Comparison of ENCODE assay signal across 37 mouse cellular contexts in the genomic region with DNA sequence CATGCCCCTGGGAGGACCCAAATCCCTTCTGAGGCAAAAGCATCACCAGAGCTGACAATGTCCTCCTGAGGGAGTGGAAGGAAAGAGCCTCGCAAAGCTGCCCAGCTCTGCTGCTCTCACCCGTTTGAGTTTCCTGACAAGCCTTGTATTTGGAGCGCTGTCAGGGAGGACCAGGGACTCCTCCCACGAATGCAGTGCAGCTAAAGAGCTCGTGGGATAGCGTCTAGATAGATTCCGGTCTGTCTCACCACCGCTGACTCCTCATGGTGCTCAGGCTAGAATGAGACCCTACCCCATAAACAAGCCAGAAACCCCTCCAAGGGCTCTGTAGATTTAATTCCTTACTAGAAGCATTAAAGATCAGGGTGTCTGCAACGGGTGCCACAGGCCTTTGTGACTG. TPM values are rescaled to one million over a fixed set of nuclear protein-coding genes. Genes with fewer than 3 reads are reported as not detected.
DNase-seq lines count a peak whose midpoint lies in the region; ATAC-seq and TF ChIP-seq lines count a peak whose summit lies in the region.
"Had no signal": no experiment of that assay in that cellular context is flagged by ENCODE, and none has a peak within 500 bp of the region (broad histone marks: within the 10 kb centered on the region; RNA-seq: fewer than 3 reads in every experiment).

No protein-coding gene starts in this region.

- 2% methylated on average over 9 of the region's 9 CpGs for whole genome bisulfite sequencing in hindbrain, embryonic 11.5 days
- WGBS in hindbrain, postnatal 0 days: 5% methylated on average over 9 of the region's 9 CpGs
- 2% methylated on average over 9 of the region's 9 CpGs for WGBS in embryonic facial prominence, embryonic 10.5 days
- 5% methylated on average over 9 of the region's 9 CpGs for WGBS in embryonic facial prominence, embryonic 14.5 days
- WGBS in stomach, embryonic 15.5 days: 10% methylated on average over 9 of the region's 9 CpGs
- WGBS in kidney, adult 2 months: 8% methylated on average over 9 of the region's 9 CpGs

- peaks cover under 1% of the 10 kb centered on the region; the same call in 1 of the 2 replicates for H3K4me1 ChIP-seq in hindbrain, embryonic 11.5 days (replicated peaks; ENCODE audit: control insufficient read depth, insufficient read depth, low read length)
- H3K4me1 ChIP-seq in hindbrain, postnatal 0 days (ENCODE audit: insufficient read depth, low read length): no peaks in the 10 kb centered on the region
- H3K4me1 ChIP-seq in embryonic facial prominence, embryonic 10.5 days: peaks cover 60% of the 10 kb centered on the region
- H3K4me1 ChIP-seq in embryonic facial prominence, embryonic 14.5 days (ENCODE audit: control insufficient read depth, insufficient read depth, low read length): peaks cover 13% of the 10 kb centered on the region
- H3K4me1 ChIP-seq in stomach, embryonic 15.5 days: peaks cover 24% of the 10 kb centered on the region
- no peaks in the 10 kb centered on the region; the same call in 1 of the 2 replicates for H3K4me1 ChIP-seq in kidney, adult 2 months (ENCODE audit: control insufficient read depth, insufficient read depth, low read length)

- peaks cover 81% of the 10 kb centered on the region for H3K27me3 ChIP-seq in hindbrain, embryonic 11.5 days (ENCODE audit: control insufficient read depth, insufficient read depth, low read length)
- H3K27me3 ChIP-seq in hindbrain, postnatal 0 days (ENCODE audit: insufficient read depth, low read length): peaks cover 67% of the 10 kb centered on the region
- H3K27me3 ChIP-seq in embryonic facial prominence, embryonic 10.5 days (replicated peaks; ENCODE audit: low read depth, poor library complexity, severe bottlenecking): peaks cover 97% of the 10 kb centered on the region
- peaks cover 73% of the 10 kb centered on the region for H3K27me3 ChIP-seq in embryonic facial prominence, embryonic 14.5 days (replicated peaks; ENCODE audit: control insufficient read depth, insufficient read depth, low read length)
- peaks cover 32% of the 10 kb centered on the region for H3K27me3 ChIP-seq in stomach, embryonic 15.5 days (replicated peaks)
- peaks cover 8% of the 10 kb centered on the region for H3K27me3 ChIP-seq in kidney, adult 2 months (replicated peaks; ENCODE audit: control insufficient read depth, insufficient read depth, low read length)

- no peaks in the 10 kb centered on the region for H3K36me3 ChIP-seq in hindbrain, embryonic 11.5 days (ENCODE audit: control insufficient read depth, insufficient read depth, low read length)
- H3K36me3 ChIP-seq in hindbrain, postnatal 0 days (ENCODE audit: insufficient read depth, low read length): no peaks in the 10 kb centered on the region
- no peaks in the 10 kb centered on the region for H3K36me3 ChIP-seq in embryonic facial prominence, embryonic 10.5 days (replicated peaks)
- no peaks in the 10 kb centered on the region for H3K36me3 ChIP-seq in embryonic facial prominence, embryonic 14.5 days (ENCODE audit: control insufficient read depth, insufficient read depth, low read length)
- H3K36me3 ChIP-seq in stomach, embryonic 15.5 days: no peaks in the 10 kb centered on the region
- H3K36me3 ChIP-seq in kidney, adult 2 months (ENCODE audit: control insufficient read depth, insufficient read depth, low read length): no peaks in the 10 kb centered on the region
- H3K36me3 ChIP-seq: embryonic facial prominence, embryonic 13.5 days; heart, embryonic 13.5 days had no signal

- H3K4me3 ChIP-seq in hindbrain, embryonic 11.5 days (ENCODE audit: low read depth, low read length): no peak overlapping the region
- no peak overlapping the region for H3K4me3 ChIP-seq in hindbrain, postnatal 0 days (ENCODE audit: low read length)
- H3K4me3 ChIP-seq in embryonic facial prominence, embryonic 10.5 days: no peak overlapping the region
- no peak overlapping the region for H3K4me3 ChIP-seq in embryonic facial prominence, embryonic 14.5 days (ENCODE audit: low read depth, low read length)
- peak overlapping the region; percentile 61; the same call in 1 of the 2 replicates for H3K4me3 ChIP-seq in stomach, embryonic 15.5 days (replicated peaks)
- no peak overlapping the region for H3K4me3 ChIP-seq in kidney, adult 2 months (ENCODE audit: insufficient read depth, low read depth, low read length)
- H3K4me3 ChIP-seq: erythroblast, embryonic 14.5 days; myocyte had no signal

- no peak for TF ChIP-seq POLR2A in kidney, adult 2 months (IDR thresholded peaks at IDR 0.05; ENCODE audit: low read depth, low read length)

- no peak for ATAC-seq in hindbrain, embryonic 11.5 days (ENCODE audit: low FRiP score)
- no peak for ATAC-seq in hindbrain, postnatal 0 days
- no peak for ATAC-seq in embryonic facial prominence, embryonic 14.5 days (ENCODE audit: low read depth)
- ATAC-seq in stomach, embryonic 15.5 days (ENCODE audit: insufficient read depth, low FRiP score, low read depth): no peak
- ATAC-seq: activated CD4-positive, CD25-positive, alpha-beta regulatory T cell, adult 4 months; intestine, embryonic 16.5 days; midbrain, embryonic 16.5 days had no signal

- no peak overlapping the region for H3K27ac ChIP-seq in hindbrain, embryonic 11.5 days (ENCODE audit: low read depth, low read length)
- H3K27ac ChIP-seq in hindbrain, postnatal 0 days: no peak overlapping the region
- H3K27ac ChIP-seq in embryonic facial prominence, embryonic 10.5 days (replicated peaks): no peak overlapping the region
- no peak overlapping the region for H3K27ac ChIP-seq in embryonic facial prominence, embryonic 14.5 days (replicated peaks; ENCODE audit: low read depth, low read length)
- H3K27ac ChIP-seq in stomach, embryonic 15.5 days: peak overlapping the region; percentile 49; the same call in 1 of the 2 replicates
- H3K27ac ChIP-seq in kidney, adult 2 months (ENCODE audit: insufficient read depth, low read depth, low read length): no peak overlapping the region
- H3K27ac ChIP-seq: embryonic facial prominence, embryonic 13.5 days; heart, embryonic 13.5 days; liver, embryonic 14.5 days; macrophage had no signal

- DNase-seq in hindbrain, embryonic 11.5 days (ENCODE audit: low spot score): peak; percentile 54
- DNase-seq in hindbrain, postnatal 0 days (ENCODE audit: low spot score): no peak
- DNase-seq in embryonic facial prominence, embryonic 10.5 days (ENCODE audit: low spot score): peak; percentile 32
- no peak for DNase-seq in embryonic facial prominence, embryonic 14.5 days (ENCODE audit: low spot score)
- DNase-seq in kidney, adult 2 months: no peak
- no peak for DNase-seq in right cerebral cortex, postnatal 10 days (ENCODE audit: low spot score in 2 of 2)
- DNase-seq: adrenal gland, postnatal 36 days; B cell, adult 2 months; gastrocnemius, postnatal 10 days; kidney, adult 9 months; kidney, postnatal 10 days; layer of hippocampus, postnatal 36 days; left cerebral cortex, postnatal 4 days; liver; lung, adult 2 months; lung, postnatal 10 days; right cerebral cortex, postnatal 25 days; spleen, adult 18-20 months had no signal

- no peaks in the 10 kb centered on the region for H3K9me3 ChIP-seq in hindbrain, embryonic 11.5 days (ENCODE audit: control insufficient read depth, low read length)
- H3K9me3 ChIP-seq in hindbrain, postnatal 0 days (ENCODE audit: low read length): no peaks in the 10 kb centered on the region
- H3K9me3 ChIP-seq in embryonic facial prominence, embryonic 10.5 days: no peaks in the 10 kb centered on the region
- no peaks in the 10 kb centered on the region for H3K9me3 ChIP-seq in embryonic facial prominence, embryonic 14.5 days (ENCODE audit: control insufficient read depth, low read length)
- H3K9me3 ChIP-seq in stomach, embryonic 15.5 days: no peaks in the 10 kb centered on the region
- H3K9me3 ChIP-seq: embryonic facial prominence, embryonic 13.5 days; heart, embryonic 13.5 days had no signal

- H3K9ac ChIP-seq in hindbrain, embryonic 11.5 days (ENCODE audit: low read depth, low read length): no peak overlapping the region
- H3K9ac ChIP-seq in hindbrain, postnatal 0 days (replicated peaks; ENCODE audit: low read length): no peak overlapping the region
- no peak overlapping the region for H3K9ac ChIP-seq in embryonic facial prominence, embryonic 14.5 days (ENCODE audit: low read depth, low read length)
- H3K9ac ChIP-seq in stomach, embryonic 15.5 days: no peak overlapping the region
- H3K9ac ChIP-seq: heart, embryonic 13.5 days; liver, embryonic 14.5 days had no signal

- H3K4me2 ChIP-seq in hindbrain, embryonic 11.5 days (replicated peaks; ENCODE audit: low read depth, low read length): no peak overlapping the region
- H3K4me2 ChIP-seq in hindbrain, postnatal 0 days (ENCODE audit: low read depth, low read length): no peak overlapping the region
- H3K4me2 ChIP-seq in embryonic facial prominence, embryonic 14.5 days (ENCODE audit: low read depth, low read length): 0 out of 2 replicates have a peak overlapping the region, but pooled peaks have one; percentile 73
- peak overlapping the region; percentile 38 for H3K4me2 ChIP-seq in stomach, embryonic 15.5 days

- TF ChIP-seq CTCF in hindbrain, postnatal 0 days (IDR thresholded peaks at IDR 0.05; ENCODE audit: low read depth): no peak
- no peak for TF ChIP-seq CTCF in kidney, adult 2 months (conservative IDR thresholded peaks at IDR 0.05; ENCODE audit: insufficient read depth, insufficient read length, low read depth, low read length)

RNA-seq across cellular contexts. Expression of gene Barx1, which starts 5.0 kb away (rescaled TPM):
- polyA plus RNA-seq in hindbrain, embryonic 11.5 days (2014; fragmentation: Nextera tagmentation; extraction: Ambion mirVana): 0.83 and 1.3 TPM in 2 replicates
- not detected in 2 replicates for total RNA-seq in hindbrain, postnatal 0 days (2014; rRNA removed)
- not detected in 2 replicates for polyA plus RNA-seq in hindbrain, postnatal 0 days (2015; fragmentation: Nextera tagmentation; extraction: Ambion mirVana)
- polyA plus RNA-seq in embryonic facial prominence, embryonic 10.5 days (2016; fragmentation: Nextera tagmentation; extraction: Ambion mirVana): 43.5 and 57.9 TPM in 2 replicates
- polyA plus RNA-seq in embryonic facial prominence, embryonic 14.5 days (2014; fragmentation: Nextera tagmentation; extraction: Ambion mirVana): 30.9 and 34.4 TPM in 2 replicates
- 173 and 204 TPM in 2 replicates for polyA plus RNA-seq in stomach, embryonic 15.5 days (2015; fragmentation: Nextera tagmentation; extraction: Ambion mirVana)
- polyA plus RNA-seq in kidney, adult 2 months (2012; rRNA removed): not detected in 2 replicates
- total RNA-seq: adrenal gland, adult 2 months; adrenal gland, postnatal 36 days; common myeloid progenitor, adult 5-6 weeks; gastrocnemius, postnatal 10 days; heart, adult 8-10 months; heart, postnatal 10 days; hematopoietic stem cell, adult 5-6 weeks; layer of hippocampus, postnatal 36 days; left cerebral cortex, postnatal 4 days; megakaryocyte-erythroid progenitor cell, adult 5-6 weeks had no signal
- polyA plus RNA-seq: activated CD4-positive, CD25-positive, alpha-beta regulatory T cell, adult 4 months; adrenal gland, adult 2 months; erythroblast, embryonic 14.5 days; gonadal fat pad, adult 2 months; large intestine, adult 2 months; macrophage; midbrain, embryonic 16.5 days; myocyte; neural tube, embryonic 14.5 days had no signal

RNA-seq across cellular contexts. Expression of gene Ptpdc1, which starts 32.3 kb away (rescaled TPM):
- polyA plus RNA-seq in hindbrain, embryonic 11.5 days (2014; fragmentation: Nextera tagmentation; extraction: Ambion mirVana): 12.2 and 12.5 TPM in 2 replicates
- total RNA-seq in hindbrain, postnatal 0 days (2014; rRNA removed): 16.3 and 30.8 TPM in 2 replicates
- 13.0 and 13.5 TPM in 2 replicates for polyA plus RNA-seq in hindbrain, postnatal 0 days (2015; fragmentation: Nextera tagmentation; extraction: Ambion mirVana)
- 7.7 and 10.5 TPM in 2 replicates for polyA plus RNA-seq in embryonic facial prominence, embryonic 10.5 days (2016; fragmentation: Nextera tagmentation; extraction: Ambion mirVana)
- polyA plus RNA-seq in embryonic facial prominence, embryonic 14.5 days (2014; fragmentation: Nextera tagmentation; extraction: Ambion mirVana): 15.6 and 19.4 TPM in 2 replicates
- 8.2 and 9.1 TPM in 2 replicates for polyA plus RNA-seq in stomach, embryonic 15.5 days (2015; fragmentation: Nextera tagmentation; extraction: Ambion mirVana)
- 7.7 and 8.5 TPM in 2 replicates for polyA plus RNA-seq in kidney, adult 2 months (2012; rRNA removed)
- polyA plus RNA-seq: erythroblast, embryonic 14.5 days had no signal

Comparison
In these comparisons a context has a peak if more than half of its experiments do, and no peak if none do; other contexts are left out.
1. DNase-seq: peak in hindbrain, embryonic 11.5 days (single experiment) and embryonic facial prominence, embryonic 10.5 days (single experiment); none in hindbrain, postnatal 0 days (single experiment), embryonic facial prominence, embryonic 14.5 days (single experiment), kidney, adult 2 months (single experiment) and right cerebral cortex, postnatal 10 days (0 of 2).
2. H3K4me2 ChIP-seq: peak in embryonic facial prominence, embryonic 14.5 days (single experiment) and stomach, embryonic 15.5 days (single experiment); none in hindbrain, embryonic 11.5 days (single experiment) and hindbrain, postnatal 0 days (single experiment).
3. RNA of gene Barx1, which starts 5.0 kb away (polyA plus RNA-seq): 173 to 204 TPM in stomach, embryonic 15.5 days, 43.5 to 57.9 TPM in embryonic facial prominence, embryonic 10.5 days and 30.9 to 34.4 TPM in embryonic facial prominence, embryonic 14.5 days; 0.83 to 1.3 TPM in hindbrain, embryonic 11.5 days, not detected in hindbrain, postnatal 0 days and not detected in kidney, adult 2 months; every median in the first group is over 10 times any median in the second.